In genomic region chr9:60599489-60599888, GRCm38 (mm10) we compare ENCODE assay signal across 9 mouse cellular contexts.
DNase-seq lines count a peak whose midpoint lies in the region; TF ChIP-seq lines count a peak whose summit lies in the region.
"Had no signal": no experiment of that assay in that cellular context is flagged by ENCODE, and none has a peak within 500 bp of the region (broad histone marks: within the 10 kb centered on the region; RNA-seq: fewer than 3 reads in every experiment).

No protein-coding gene starts in this region.

- no peak for TF ChIP-seq POLR2A in testis, adult 2 months (IDR thresholded peaks at IDR 0.05; ENCODE audit: control insufficient read depth, low read depth, low read length)

- peaks cover under 1% of the 10 kb centered on the region for H3K36me3 ChIP-seq in testis, adult 2 months (ENCODE audit: control insufficient read depth, insufficient read depth, low read length)

- TF ChIP-seq CTCF in testis, adult 2 months (IDR thresholded peaks at IDR 0.05; ENCODE audit: control insufficient read depth, insufficient read depth, insufficient replicate concordance, low read depth, low read length), result peak; percentile 20; the same call in 1 of the 2 replicates

- no peaks in the 10 kb centered on the region for H3K27me3 ChIP-seq in testis, adult 2 months (ENCODE audit: control insufficient read depth, insufficient read depth, low read length)

- H3K4me3 ChIP-seq in testis, adult 2 months (ENCODE audit: control insufficient read depth, low read depth, low read length), result no peak overlapping the region
- H3K4me3 ChIP-seq: erythroblast, embryonic 14.5 days had no signal

- H3K27ac ChIP-seq in testis, adult 2 months (ENCODE audit: control insufficient read depth, insufficient read depth, low read depth, low read length), result no peak overlapping the region

- peak; percentile 13 for DNase-seq in heart, adult 8-10 months (ENCODE audit: low spot score)
- no peak for DNase-seq in heart, adult 11 months
- no peak for DNase-seq in testis, postnatal 14 days (ENCODE audit: low spot score)
- DNase-seq in c-Kit-positive CD71-positive TER-119-positive erythroid progenitor cells, embryonic 14.5 days (ENCODE audit: low spot score), result peak; percentile 0
- DNase-seq in kidney, postnatal 14 days, result peak; percentile 54
- DNase-seq in retina, embryonic 14.5 days (ENCODE audit: low spot score), result peak; percentile 75
- DNase-seq in urinary bladder, postnatal 25 days (ENCODE audit: low spot score), result no peak

- H3K4me1 ChIP-seq in testis, adult 2 months (ENCODE audit: control insufficient read depth, insufficient read depth, low read length), result no peaks in the 10 kb centered on the region

Comparison
In these comparisons a context has a peak if more than half of its experiments do, and no peak if none do; other contexts are left out.
1. DNase-seq: peak in heart, adult 8-10 months (single experiment), c-Kit-positive CD71-positive TER-119-positive erythroid progenitor cells, embryonic 14.5 days (single experiment), kidney, postnatal 14 days (single experiment) and retina, embryonic 14.5 days (single experiment); none in heart, adult 11 months (single experiment), testis, postnatal 14 days (single experiment) and urinary bladder, postnatal 25 days (single experiment).